Mouse (Mus musculus): ENCODE measurements around the gene Nt5dc1. TPM values are rescaled to one million over a fixed set of nuclear protein-coding genes. Genes with fewer than 3 reads are reported as not detected.

Gene Nt5dc1
- total RNA-seq, 2 experiments from 2014 or later, result 14.7 to 18.2 TPM

DNA sequence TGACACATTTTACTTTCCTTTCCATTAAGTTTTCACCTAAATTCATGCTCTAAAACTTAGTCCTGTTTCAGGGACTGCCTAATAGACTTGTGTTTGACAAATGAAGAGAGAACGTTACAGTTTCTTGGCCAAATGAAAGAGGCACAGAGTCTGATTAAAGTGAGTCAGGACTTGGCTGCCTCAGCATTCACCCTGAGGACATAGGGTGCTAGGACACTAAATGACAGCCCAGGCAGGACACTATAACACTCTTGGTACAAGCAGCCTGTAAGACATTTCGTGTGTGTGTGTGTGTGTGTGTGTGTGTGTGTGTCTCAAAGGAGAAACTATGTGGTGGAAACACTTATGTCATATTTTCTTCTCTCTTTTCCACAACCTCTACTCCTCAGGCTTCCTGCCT is 172.2 kb downstream of the Nt5dc1 start:
- DNase-seq (ENCODE audit: low spot score in 2 of 2), result no peak

DNA sequence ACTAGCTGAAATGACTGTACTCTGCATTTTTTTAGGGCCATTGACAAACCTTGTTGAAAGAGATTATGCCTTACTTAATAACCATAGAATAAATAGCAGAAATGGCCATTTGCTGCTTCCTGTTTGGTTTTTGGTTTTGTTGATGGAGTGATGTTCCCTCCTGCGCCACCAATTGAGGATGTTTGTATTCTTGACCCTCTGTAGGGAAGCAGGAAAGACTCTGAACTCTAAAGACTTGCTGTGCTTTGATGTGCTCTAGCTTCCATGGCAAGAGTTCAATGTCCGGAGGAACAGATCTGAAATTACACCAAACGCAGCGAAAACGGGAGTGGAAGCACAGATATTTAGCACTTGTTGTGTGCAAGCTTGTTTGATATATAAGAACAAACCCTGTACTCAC is 173.6 kb downstream of the Nt5dc1 start:
- no peak for DNase-seq (ENCODE audit: low spot score in 2 of 2)

GRCm38 (mm10) chr10:34238536-34238935 is 179.8 kb downstream of the Nt5dc1 start:
- no peak for DNase-seq (ENCODE audit: low spot score in 2 of 2)

Other genes with a start within 250 kb of the Nt5dc1 start
- 1 to 10 TPM; 8.6 to 9.8 TPM for gene Dse, start 210.8 kb downstream of the Nt5dc1 start, total RNA-seq (2021)
- 10 to 100 TPM; 60.8 to 65.3 TPM for gene Tspyl1, start 136.4 kb downstream of the Nt5dc1 start, total RNA-seq (2021)
- gene Tspyl4, start 121.1 kb downstream of the Nt5dc1 start, total RNA-seq (2021), result 10 to 100 TPM; 17.2 to 19.0 TPM
- gene Col10a1, start 28.6 kb downstream of the Nt5dc1 start, total RNA-seq (2021), result under 1 TPM in 1 of 2 experiments, not detected in 1; 0.26 TPM
- 1 to 10 TPM; 4.7 to 7.1 TPM for gene Frk, start 64.8 kb upstream of the Nt5dc1 start, total RNA-seq (2021)